Mouse (Mus musculus): ENCODE data around the gene Rnf157.
"Not testable (repeated sequence)": the region's sequence is repeated elsewhere in the genome, so short reads cannot be mapped to it uniquely, and the experiment has no call there.

The Rnf157 gene

DNA sequence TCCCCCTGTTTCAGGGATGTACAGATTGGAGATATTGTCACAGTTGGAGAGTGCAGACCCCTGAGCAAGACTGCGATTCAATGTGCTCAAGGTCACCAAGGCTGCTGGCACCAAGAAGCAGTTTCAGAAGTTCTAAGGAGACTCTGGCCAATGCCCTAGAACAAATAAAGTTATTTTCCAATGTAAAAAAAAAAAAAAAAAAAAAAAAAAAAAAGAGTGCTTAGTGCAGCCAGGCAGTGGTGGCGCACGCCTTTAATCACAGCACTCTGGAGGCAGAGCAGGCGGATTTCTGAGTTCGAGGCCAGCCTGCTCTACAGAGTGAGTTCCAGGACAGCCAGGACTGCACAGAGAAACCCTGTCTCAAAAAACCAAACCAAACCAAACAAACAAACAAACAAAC lies 29.8 kb downstream of the Rnf157 start:
- not testable (repeated sequence) for DNase-seq (ENCODE audit: low spot score)

DNA sequence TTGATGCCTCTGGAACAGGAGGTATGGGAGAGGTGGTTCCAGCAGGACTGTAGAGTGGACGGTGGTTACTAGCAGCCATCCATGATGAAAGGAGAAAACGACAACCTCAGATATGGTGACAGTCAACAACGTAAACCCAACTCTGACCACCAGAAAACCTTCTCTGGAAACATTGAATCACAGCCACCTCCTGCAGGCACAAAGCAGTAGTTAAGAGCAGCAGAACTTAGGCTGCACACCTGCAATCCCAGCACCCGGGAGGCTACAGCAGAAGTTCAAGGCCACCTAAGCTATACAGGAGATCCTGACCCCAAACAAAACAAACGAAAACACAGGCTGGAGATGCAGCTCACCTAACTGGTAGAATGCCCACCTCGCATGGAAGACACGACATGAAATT lies 32.1 kb downstream of the Rnf157 start:
- no peak for DNase-seq (ENCODE audit: low spot score)

DNA sequence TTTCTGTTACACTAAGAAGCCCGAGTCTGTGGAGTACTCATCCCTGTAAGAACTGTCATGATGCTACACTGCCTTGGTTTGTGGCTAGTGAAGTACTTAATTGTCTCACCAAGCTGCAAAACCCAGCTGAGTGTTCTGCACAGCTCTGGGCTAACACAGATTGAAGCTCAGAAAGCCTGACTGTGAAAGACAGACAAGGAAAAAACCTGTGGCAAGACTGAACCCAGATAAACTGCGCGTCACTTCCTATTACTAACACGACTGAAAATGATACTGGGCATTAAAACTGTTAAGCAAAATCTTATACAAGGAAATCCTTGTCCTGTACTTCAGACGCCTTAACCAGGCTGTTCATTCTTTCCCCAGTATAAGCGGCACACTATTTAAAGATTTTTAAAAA lies 33.3 kb downstream of the Rnf157 start:
- no peak for DNase-seq (ENCODE audit: low spot score)

DNA sequence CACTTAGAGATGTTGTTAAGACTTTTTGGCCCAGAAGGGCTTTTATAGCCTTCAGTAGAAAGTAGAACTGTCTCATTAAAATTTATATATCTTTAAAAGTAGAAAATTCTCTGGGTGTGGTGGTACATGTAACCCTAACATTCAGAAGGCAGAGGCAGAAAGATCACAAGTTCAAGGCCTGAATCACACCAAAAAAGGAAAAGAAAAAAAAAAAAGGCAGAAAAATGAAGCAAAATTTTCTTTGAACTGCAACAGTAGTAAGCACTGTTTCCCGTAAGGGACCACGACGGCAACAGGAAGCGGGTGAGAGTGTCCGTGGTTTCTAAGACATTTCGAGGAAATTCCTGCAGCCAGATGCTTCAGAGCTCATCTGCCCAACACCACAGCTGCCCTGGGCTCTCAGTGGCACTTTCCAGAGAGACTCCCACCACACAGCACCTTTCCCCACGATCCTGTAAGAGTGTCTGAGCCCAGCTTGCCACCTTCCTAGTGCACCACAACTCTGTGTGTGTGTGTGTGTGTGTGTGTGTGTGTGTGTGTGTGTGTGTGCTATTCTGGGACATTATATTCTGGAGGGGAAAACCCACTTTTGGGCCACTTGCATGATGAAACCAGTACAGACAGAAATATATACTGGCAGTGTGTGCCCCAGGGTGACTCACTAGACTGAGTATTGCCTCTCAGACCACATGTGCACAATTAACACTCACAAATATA lies 35.7 kb downstream of the Rnf157 start:
- no peak for DNase-seq (ENCODE audit: low spot score)

DNA sequence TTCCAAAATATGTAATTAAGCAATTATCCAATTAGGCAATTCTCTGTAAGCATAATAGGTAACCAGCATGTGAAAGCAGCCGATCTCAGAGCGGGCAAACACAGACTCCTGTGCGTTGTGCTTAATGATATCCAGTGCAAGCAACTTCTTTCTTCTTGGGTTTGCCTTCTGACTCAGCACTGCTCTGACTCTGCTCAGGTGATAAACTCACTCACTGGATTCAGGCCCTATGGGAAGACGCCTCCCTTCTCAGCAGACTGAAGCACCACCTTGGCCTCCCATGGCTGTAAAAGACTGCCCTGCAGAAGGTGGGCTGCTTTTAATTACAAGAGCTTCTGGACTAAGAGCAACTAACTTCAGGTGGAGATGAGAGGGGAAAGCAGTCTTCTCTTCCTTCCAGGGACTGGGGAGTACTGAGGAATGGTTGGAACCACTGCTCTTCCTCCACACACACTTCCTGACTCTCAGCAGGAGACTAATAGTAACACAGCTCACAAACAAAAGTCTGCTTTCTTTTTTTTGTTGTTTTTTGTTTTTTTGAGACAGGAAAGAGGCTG lies 40.9 kb downstream of the Rnf157 start:
- no peak for DNase-seq (ENCODE audit: low spot score)

DNA sequence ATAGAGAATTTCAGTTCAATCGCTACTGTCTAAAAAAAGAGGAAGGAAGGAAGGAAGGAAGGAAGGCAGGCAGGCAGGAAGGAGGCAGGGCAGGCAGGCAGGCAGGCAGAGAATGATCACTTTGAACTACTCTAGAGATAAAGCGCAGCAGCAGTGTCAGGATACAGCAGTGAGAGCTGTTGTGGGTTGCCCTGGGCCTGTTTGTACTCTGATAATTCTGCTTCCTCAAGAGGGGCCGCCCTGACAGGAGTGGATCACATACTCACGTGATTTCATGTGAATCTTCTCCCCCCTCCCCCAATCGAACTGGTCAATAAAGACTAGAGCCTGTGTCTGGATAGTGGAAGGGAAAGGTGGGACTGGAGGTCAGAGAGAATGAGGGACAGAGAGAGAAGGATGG lies 43.2 kb downstream of the Rnf157 start:
- DNase-seq (ENCODE audit: low spot score), result no peak

DNA sequence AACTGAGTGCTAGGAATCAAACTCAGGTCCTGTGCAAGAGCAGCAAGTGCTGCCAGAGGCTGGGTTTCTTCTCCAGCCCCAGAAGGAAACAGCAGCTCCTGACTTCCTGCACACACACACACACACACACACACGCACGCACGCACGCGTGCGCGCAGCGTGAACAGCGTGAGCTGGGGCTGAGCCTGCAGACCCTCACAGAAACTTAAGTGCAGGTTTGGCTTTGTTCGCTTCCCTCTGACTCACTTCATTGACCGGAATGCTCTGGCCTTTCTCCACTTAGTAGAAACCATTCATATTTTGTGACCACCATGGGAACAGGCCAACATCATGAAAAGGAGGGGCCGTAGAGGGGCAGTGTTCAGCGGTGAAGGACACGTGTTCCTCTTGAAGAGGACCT lies 43.8 kb downstream of the Rnf157 start:
- no peak for DNase-seq (ENCODE audit: low spot score)

DNA sequence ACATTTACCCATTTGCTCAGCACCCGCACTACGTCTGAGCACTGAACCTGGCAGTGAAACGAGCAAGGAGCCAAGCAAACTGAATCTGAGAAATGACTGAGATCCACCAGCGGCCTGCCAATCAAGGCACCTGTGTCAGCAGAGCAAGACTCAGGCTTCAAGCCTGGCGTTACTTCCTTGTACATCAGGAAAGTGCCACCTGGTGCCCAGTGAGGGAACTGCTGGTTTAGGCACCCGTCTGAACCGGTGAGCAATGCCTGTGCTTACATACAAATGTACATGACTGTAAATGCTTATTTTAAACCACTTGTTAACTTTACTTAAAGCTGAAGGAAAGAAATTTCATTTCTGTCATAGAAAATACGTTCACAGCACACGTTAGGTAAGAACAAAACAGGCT lies 44.7 kb downstream of the Rnf157 start:
- DNase-seq (ENCODE audit: low spot score), result peak; percentile 85

DNA sequence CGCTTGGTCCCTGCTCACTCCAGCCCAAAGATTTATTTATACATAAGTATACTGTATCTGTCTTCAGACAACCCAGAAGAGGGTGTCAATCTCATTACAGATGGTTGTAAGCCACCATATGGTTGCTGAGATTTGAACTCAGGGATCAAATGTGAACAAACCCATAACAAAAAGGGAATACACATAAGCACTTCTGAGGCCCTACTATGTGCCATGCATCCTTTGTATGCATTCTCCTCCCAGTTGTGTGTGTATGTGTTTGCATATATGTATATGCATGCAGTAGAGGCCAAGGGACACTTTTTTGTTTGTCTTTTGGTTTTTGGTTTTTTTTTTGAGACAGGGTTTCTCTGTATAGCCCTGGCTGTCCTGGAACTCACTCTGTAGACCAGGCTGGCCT lies 46.2 kb downstream of the Rnf157 start:
- DNase-seq (ENCODE audit: low spot score), result no peak

DNA sequence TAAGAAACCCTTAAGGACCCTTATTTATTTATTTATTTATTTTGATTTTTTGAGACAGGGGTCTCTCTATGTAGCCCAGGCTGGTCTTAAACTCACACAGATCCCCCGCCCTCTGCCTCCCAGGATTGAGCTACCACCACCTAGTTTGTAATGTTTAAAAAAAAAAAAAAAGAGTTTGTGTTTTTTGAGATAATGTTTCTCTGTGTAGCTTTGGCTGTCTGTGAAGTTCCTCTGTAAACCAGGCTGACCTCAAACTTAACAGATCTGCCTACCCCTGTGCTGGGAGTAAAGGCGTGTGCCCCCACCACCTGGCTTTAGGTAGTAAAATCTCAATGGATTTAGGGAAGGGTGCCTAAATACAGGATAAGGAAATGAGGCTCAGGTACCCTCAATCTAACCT lies 46.7 kb downstream of the Rnf157 start:
- DNase-seq (ENCODE audit: low spot score), result no peak

DNA sequence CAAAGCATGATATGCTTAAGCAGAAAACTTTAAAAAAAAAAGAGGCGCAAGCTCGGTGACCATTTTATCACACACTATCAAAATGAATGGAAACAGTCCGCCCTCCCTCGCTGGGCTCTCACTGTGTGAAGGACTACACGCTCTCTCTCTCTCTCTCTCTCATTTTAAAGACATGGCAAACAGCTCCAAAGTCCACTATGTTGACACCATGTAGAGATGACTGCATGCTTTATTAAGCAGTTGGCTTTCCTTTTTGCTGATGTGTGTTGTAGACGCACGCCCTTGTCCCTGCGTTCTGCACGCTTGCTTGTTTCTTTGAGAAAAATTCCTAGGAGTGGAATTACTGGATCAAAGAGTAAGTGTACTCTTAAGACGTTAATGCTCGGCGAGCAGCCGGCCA lies 47.4 kb downstream of the Rnf157 start:
- no peak for DNase-seq (ENCODE audit: low spot score)

DNA sequence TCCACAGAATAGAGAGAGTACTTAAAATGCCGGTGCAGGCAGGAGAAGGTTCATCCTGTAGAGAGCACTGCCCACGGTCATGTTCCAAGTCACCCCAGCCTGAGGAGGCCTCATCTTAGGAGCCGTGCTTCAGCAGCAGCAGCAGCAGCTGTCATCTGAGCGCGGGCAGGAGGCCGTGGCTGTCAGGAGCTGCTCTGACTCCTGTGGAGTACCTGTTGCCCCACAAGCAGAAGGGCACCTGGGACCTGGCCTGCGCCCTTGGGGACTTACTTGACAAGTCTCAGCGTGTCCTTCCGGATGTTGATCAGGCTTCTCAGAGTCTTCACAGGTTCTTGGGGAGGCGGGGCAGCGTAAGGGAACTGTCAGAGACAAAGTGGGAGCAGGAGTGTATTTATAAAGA lies 50.8 kb downstream of the Rnf157 start:
- no peak for DNase-seq (ENCODE audit: low spot score)

DNA sequence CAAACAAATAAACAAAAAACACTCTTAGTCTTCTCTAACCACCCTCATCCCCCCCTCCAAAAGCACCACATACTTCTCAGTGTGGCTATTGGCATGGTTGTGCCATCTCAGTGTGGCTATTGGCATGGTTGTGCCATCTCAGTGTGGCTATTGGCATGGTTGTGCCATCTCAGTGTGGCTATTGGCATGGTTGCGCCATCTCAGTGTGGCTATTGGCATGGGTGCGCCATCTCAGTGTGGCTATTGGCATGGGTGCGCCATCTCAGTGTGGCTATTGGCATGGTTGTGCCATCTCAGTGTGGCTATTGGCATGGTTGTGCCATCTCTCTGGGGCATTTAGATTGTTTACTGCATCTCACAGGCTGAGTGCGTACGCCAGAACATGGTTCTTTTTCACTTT lies 51.9 kb downstream of the Rnf157 start:
- DNase-seq (ENCODE audit: low spot score), result not testable (repeated sequence)

DNA sequence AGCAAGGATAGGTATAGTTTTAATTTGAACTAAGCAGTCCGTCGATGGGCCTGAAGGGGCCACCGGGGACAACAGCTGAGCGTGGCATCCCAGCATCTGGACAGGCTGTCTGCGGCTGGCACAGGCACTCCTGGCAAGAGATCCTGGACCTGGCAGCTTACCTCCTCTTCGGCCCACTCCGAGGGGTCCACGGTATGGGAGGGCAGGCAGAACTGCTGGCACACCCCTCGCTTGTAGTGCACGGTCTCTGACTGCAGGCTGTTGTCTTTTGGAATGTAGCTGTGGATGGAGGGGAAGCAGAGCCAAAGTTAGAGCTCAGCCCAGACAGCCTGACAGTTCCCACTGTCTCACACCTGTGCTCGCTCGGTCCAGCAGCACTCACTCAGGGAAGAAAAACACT lies 53.2 kb downstream of the Rnf157 start:
- no peak for DNase-seq (ENCODE audit: low spot score)

DNA sequence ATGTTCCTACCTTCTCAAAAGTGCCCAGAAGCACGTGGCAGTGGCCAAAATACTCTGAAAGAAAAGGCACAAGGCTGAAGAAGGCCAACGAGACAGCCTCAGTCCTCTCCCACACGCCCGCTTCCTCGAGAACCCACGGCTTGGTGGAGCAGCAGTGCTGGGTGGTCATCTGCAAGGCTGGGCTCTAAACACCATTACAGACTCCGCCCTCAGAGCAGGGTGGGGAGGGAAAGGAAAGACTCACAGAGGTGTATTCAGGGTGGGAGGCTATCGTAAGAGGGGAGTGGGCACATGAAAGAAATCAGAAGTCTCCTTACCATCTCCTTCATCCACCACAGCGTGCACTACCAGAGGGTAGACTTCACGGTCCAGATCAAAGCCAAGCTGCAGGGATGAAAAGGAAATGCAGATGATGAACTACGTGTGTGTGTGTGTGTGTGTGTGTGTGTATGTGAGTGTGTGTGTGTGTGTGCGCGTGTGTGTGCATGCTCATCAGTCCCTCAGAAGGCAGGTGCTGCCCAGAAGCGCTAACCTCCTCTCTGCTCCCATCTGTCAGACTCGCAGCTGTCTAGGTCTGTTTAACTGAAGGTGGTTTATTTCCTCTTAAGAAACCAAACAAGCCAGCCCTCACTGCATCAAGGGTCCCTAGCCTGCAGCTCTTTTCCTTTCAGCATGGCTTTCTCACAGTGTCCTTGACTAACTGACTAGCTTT lies 53.8 kb downstream of the Rnf157 start:
- DNase-seq (ENCODE audit: low spot score), result no peak

DNA sequence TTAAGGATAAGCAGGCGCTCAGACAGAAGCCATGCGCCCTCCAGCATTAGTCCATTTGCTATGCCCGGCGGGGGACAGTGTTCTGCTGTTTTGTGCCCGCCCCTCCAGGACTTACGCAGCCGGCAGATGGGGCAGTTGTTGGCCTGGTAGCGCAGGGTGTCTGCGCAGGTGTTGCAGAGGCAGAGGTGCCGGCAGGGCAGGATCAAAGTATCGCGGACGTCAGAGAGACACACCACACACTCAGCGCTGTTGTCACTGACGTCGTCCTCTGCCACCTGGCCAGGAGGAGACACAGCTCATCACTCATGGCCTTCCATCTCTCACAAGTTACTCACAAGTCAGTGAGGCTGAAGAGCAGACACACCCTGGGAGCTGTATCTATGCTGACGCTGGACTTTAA lies 58.3 kb downstream of the Rnf157 start:
- no peak for DNase-seq (ENCODE audit: low spot score)

DNA sequence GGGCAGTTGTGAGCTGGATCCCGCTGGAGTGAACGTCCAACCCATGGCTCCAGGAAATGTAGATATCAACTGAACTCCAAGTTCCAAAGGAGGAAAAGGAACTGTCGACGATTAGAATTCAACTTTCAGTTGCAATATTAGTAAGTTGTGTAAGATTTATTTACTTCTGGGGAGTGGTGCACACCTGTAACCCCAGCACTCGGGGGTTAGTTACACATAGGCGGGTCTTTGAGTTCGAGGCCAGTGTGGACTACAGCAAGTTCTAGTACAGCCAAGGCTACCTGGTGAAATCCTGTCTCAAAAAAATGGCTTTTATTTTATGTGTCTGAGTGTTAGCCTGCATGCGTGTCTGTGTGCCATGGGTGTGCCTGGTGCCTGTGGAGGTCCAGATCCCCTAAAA lies 59.3 kb downstream of the Rnf157 start:
- no peak for DNase-seq (ENCODE audit: low spot score)

DNA sequence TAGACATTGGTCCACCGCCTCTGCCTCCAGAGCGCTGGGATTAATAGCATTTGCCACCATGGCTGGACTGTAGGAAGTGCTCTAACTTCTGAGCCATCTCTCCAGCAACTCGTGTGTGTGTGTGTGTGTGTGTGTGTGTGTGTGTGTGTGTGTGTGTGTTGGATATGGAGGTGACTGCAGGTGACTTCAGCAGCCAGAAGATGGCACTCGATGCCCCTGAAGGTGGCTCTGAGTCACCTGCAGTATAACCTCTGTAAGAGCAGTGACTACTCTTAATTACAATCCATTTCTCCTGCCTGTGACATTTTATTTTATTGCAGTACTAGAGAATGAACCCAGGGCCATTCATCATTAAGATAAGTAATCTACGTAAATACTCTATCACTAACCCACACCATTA lies 61.5 kb downstream of the Rnf157 start:
- DNase-seq (ENCODE audit: low spot score), result no peak

DNA sequence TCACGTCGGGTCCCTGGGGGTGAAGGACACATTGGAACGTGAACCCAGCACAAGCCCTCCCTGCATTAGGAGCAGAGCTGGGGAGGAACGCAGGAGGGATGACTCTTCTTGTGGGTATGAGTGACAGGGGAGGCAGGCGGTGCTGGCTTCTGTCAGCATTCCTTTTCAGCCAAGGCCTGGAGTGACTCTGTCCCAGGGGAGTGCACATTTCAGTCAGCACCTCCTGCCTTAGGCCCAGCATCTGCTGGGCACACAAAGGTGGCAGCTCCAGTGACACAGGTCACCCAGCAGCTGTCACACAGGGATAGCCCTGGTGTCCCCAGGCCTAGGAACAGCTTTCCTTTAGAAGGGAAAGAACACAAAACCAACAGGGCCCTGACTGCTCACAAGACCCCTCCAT lies 64.9 kb downstream of the Rnf157 start:
- no peak for DNase-seq (ENCODE audit: low spot score)

DNA sequence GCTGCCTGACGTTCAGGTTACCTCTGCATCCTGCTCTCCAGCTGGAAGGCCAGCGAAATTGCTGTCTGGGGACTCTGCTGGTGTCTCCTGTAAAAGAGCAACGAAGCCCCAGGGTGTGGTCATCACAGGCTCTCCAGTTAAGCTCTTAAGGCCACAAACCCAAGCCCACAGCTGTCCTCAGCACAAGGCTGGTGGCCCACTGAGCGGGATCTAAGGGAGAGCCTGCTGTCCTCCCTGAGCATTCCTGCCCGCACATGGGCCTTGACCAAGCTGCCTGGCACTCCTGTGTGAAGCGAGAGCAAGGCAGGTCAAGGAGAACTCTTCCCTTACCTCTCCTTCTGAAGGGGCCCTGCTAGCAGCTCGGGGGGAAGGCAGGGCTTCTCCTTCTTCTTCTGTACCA lies 65.8 kb downstream of the Rnf157 start:
- no peak for DNase-seq (ENCODE audit: low spot score)

DNA sequence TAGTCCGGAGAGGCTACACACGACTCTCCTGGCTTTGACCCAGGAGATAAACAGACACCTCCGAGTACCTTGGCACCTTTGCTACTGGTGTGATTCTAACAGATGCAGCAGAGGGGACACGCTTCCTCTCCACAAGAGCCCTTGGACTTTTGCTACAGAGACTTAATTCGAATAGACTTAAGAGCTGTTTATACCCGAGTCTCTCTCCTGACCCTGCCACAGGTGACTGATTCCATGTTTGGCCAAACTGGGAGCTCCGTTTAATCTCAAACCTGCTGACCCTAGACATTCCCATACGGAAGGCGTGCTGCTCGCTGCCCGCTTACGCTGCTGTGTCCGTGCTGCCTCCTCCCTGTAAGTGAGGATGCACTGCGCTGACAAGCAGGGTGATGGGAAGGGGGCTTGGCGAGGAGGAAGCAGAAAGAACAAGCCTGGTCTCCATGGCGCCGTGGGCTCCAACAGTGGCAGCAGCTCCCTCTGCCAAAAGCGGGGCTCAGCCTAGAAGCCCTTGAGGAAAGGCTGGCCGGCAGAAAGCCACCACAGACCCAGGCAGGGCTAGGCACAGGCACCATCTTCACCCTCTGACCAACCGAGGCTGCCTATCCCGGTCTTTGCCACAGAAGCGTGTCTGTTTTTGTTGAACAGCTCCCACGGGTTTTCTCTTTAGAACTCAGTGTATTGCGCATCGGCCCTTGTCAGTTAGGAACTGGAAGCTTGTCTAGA lies 70.6 kb downstream of the Rnf157 start:
- no peak for DNase-seq (ENCODE audit: low spot score)

DNA sequence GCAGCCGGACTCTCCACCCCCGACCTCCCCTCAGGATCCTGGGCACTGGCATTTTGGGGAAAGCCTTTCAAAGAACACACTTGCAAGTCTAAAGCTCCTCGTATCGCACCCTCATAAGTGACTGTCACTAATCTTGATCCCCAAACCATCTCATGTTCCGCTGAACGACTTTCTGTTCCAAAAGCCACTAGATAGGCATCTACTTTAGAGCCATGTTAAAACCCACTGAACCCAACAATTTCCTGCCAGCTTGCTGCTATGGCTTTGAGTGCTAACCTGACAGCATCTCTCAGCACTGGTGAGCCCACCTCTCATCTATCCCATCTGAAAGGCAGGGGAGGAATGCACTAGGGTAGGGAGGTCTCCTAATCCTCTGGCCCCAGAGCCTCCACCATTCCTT lies 75.3 kb downstream of the Rnf157 start:
- DNase-seq (ENCODE audit: low spot score), result no peak

DNA sequence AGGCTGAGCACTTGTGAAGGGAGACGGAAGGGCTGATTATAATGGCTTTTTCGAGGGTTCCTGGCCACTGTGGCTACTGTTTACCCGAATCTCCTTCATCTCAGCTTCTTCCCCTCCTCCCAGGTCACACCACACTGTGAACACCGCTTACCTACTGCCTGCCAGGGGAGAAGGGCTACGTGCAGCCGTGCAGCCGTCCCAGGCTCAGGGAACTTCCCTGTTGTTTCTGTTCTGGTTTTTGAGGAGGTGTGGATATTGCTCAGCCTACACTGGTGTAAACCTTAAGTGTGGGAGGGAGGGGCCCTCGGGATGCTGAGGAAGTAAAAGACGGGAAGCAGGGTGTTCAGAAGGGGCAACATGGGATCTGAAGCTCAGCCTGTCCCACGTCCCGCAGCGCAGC lies 75.8 kb downstream of the Rnf157 start:
- no peak for DNase-seq (ENCODE audit: low spot score)

All from layer of hippocampus, adult 11-12 months (tissue).